Mouse (Mus musculus): Measurements from ENCODE around the gene Grip2. TPM values are rescaled to one million over a fixed set of nuclear protein-coding genes. Genes with fewer than 3 reads are reported as not detected.

Gene Grip2
- polyA plus RNA-seq, 1 experiment from 2014 or later = 0.21 TPM

- no peak overlapping the region for H3K9ac ChIP-seq (ENCODE audit: low read depth, low read length)
- no peak overlapping the region for H3K27ac ChIP-seq (ENCODE audit: low read depth, low read length)
- WGBS = 71% methylated on average over 5 of the region's 5 CpGs
- H3K4me3 ChIP-seq (ENCODE audit: low read depth, low read length) = no peak overlapping the region
- H3K4me2 ChIP-seq = no peak overlapping the region
- H3K4me1 ChIP-seq (replicated peaks; ENCODE audit: control insufficient read depth, insufficient read depth, low read length) = no peaks in the 10 kb centered on the region
- peaks cover 25% of the 10 kb centered on the region; the same call in 1 of the 2 replicates for H3K36me3 ChIP-seq (ENCODE audit: control insufficient read depth, insufficient read depth, low read length)
- no peak for ATAC-seq (replicated peaks; ENCODE audit: low FRiP score)
- H3K27me3 ChIP-seq (replicated peaks; ENCODE audit: control insufficient read depth, insufficient read depth, low read length) = no peaks in the 10 kb centered on the region
- H3K9me3 ChIP-seq (ENCODE audit: control insufficient read depth, low read length) = no peaks in the 10 kb centered on the region
- no peak for DNase-seq (ENCODE audit: low spot score)
These were observed 90.6 kb downstream of the Grip2 start for GRCm38 (mm10) chr6:91736471-91736870.

GRCm38 (mm10) chr6:91732138-91732537 is 94.9 kb downstream of the Grip2 start:
- Histone ChIP-seq H3K4me2 (no peak overlapping the region), H3K27me3 (replicated peaks; ENCODE audit: control insufficient read depth, insufficient read depth, low read length) (no peaks in the 10 kb centered on the region), H3K9ac (ENCODE audit: low read depth, low read length) (no peak overlapping the region), H3K4me3 (ENCODE audit: low read depth, low read length) (no peak overlapping the region), H3K36me3 (ENCODE audit: control insufficient read depth, insufficient read depth, low read length) (peaks cover 20% of the 10 kb centered on the region; the same call in 1 of the 2 replicates), H3K27ac (ENCODE audit: low read depth, low read length) (no peak overlapping the region), H3K4me1 (replicated peaks; ENCODE audit: control insufficient read depth, insufficient read depth, low read length) (no peaks in the 10 kb centered on the region), H3K9me3 (ENCODE audit: control insufficient read depth, low read length) (no peaks in the 10 kb centered on the region)
- ATAC-seq (replicated peaks; ENCODE audit: low FRiP score) = no peak
- 97% methylated on average over 11 of the region's 11 CpGs for WGBS
- DNase-seq (ENCODE audit: low spot score) = no peak

GRCm38 (mm10) chr6:91729677-91730127 is 97.3 kb downstream of the Grip2 start:
- no peak overlapping the region for H3K4me2 ChIP-seq
- H3K9ac ChIP-seq (ENCODE audit: low read depth, low read length) = no peak overlapping the region
- H3K4me1 ChIP-seq (replicated peaks; ENCODE audit: control insufficient read depth, insufficient read depth, low read length) = no peaks in the 10 kb centered on the region
- H3K9me3 ChIP-seq (ENCODE audit: control insufficient read depth, low read length) = no peaks in the 10 kb centered on the region
- H3K27me3 ChIP-seq (replicated peaks; ENCODE audit: control insufficient read depth, insufficient read depth, low read length) = no peaks in the 10 kb centered on the region
- 71% methylated on average over 12 of the region's 12 CpGs for WGBS
- ATAC-seq (replicated peaks; ENCODE audit: low FRiP score) (no peak), DNase-seq (ENCODE audit: low spot score) (no peak)
- H3K36me3 ChIP-seq (ENCODE audit: control insufficient read depth, insufficient read depth, low read length) = peaks cover 14% of the 10 kb centered on the region; the same call in 1 of the 2 replicates
- no peak overlapping the region for H3K27ac ChIP-seq (ENCODE audit: low read depth, low read length)
- no peak overlapping the region for H3K4me3 ChIP-seq (ENCODE audit: low read depth, low read length)

- H3K4me3 ChIP-seq (ENCODE audit: low read depth, low read length) = no peak overlapping the region
- no peaks in the 10 kb centered on the region for H3K4me1 ChIP-seq (replicated peaks; ENCODE audit: control insufficient read depth, insufficient read depth, low read length)
- WGBS = 68% methylated on average over 6 of the region's 6 CpGs
- DNase-seq (ENCODE audit: low spot score) (no peak), ATAC-seq (replicated peaks; ENCODE audit: low FRiP score) (0 out of 2 replicates have a peak, but pooled peaks have one; percentile 18)
- no peak overlapping the region for H3K4me2 ChIP-seq
- H3K9ac ChIP-seq (ENCODE audit: low read depth, low read length) = no peak overlapping the region
- peaks cover 20% of the 10 kb centered on the region for H3K36me3 ChIP-seq (ENCODE audit: control insufficient read depth, insufficient read depth, low read length)
- no peak overlapping the region for H3K27ac ChIP-seq (ENCODE audit: low read depth, low read length)
- no peaks in the 10 kb centered on the region for H3K27me3 ChIP-seq (replicated peaks; ENCODE audit: control insufficient read depth, insufficient read depth, low read length)
- H3K9me3 ChIP-seq (ENCODE audit: control insufficient read depth, low read length) = no peaks in the 10 kb centered on the region
These were observed 98.0 kb downstream of the Grip2 start for GRCm38 (mm10) chr6:91728939-91729619.

GRCm38 (mm10) chr6:91727361-91727760 is 99.7 kb downstream of the Grip2 start:
- 90% methylated on average over 1 of the region's 1 CpGs for WGBS
- no peak overlapping the region for H3K4me2 ChIP-seq
- H3K4me3 ChIP-seq (ENCODE audit: low read depth, low read length) = no peak overlapping the region
- no peak overlapping the region for H3K27ac ChIP-seq (ENCODE audit: low read depth, low read length)
- H3K4me1 ChIP-seq (replicated peaks; ENCODE audit: control insufficient read depth, insufficient read depth, low read length) = no peaks in the 10 kb centered on the region
- peaks cover 29% of the 10 kb centered on the region for H3K36me3 ChIP-seq (ENCODE audit: control insufficient read depth, insufficient read depth, low read length)
- ATAC-seq (replicated peaks; ENCODE audit: low FRiP score) (no peak), DNase-seq (ENCODE audit: low spot score) (no peak)
- H3K9ac ChIP-seq (ENCODE audit: low read depth, low read length) = no peak overlapping the region
- no peaks in the 10 kb centered on the region for H3K9me3 ChIP-seq (ENCODE audit: control insufficient read depth, low read length)
- no peaks in the 10 kb centered on the region for H3K27me3 ChIP-seq (replicated peaks; ENCODE audit: control insufficient read depth, insufficient read depth, low read length)

- no peak overlapping the region for H3K4me2 ChIP-seq
- no peak overlapping the region for H3K4me3 ChIP-seq (ENCODE audit: low read depth, low read length)
- H3K27me3 ChIP-seq (replicated peaks; ENCODE audit: control insufficient read depth, insufficient read depth, low read length) = no peaks in the 10 kb centered on the region
- H3K36me3 ChIP-seq (ENCODE audit: control insufficient read depth, insufficient read depth, low read length) = peaks cover 17% of the 10 kb centered on the region
- WGBS = 50% methylated on average over 12 of the region's 12 CpGs
- ATAC-seq (replicated peaks; ENCODE audit: low FRiP score) (no peak), DNase-seq (ENCODE audit: low spot score) (no peak)
- H3K9ac ChIP-seq (ENCODE audit: low read depth, low read length) = no peak overlapping the region
- H3K27ac ChIP-seq (ENCODE audit: low read depth, low read length) = no peak overlapping the region
- H3K4me1 ChIP-seq (replicated peaks; ENCODE audit: control insufficient read depth, insufficient read depth, low read length) = peaks cover 26% of the 10 kb centered on the region
- no peaks in the 10 kb centered on the region for H3K9me3 ChIP-seq (ENCODE audit: control insufficient read depth, low read length)
These were observed 105.8 kb downstream of the Grip2 start for GRCm38 (mm10) chr6:91721215-91721701.

GRCm38 (mm10) chr6:91720588-91721214 is 106.3 kb downstream of the Grip2 start:
- Histone ChIP-seq H3K4me2 (no peak overlapping the region), H3K9me3 (ENCODE audit: control insufficient read depth, low read length) (no peaks in the 10 kb centered on the region), H3K27ac (ENCODE audit: low read depth, low read length) (no peak overlapping the region), H3K9ac (ENCODE audit: low read depth, low read length) (no peak overlapping the region), H3K36me3 (ENCODE audit: control insufficient read depth, insufficient read depth, low read length) (peaks cover 15% of the 10 kb centered on the region), H3K4me3 (ENCODE audit: low read depth, low read length) (no peak overlapping the region), H3K4me1 (replicated peaks; ENCODE audit: control insufficient read depth, insufficient read depth, low read length) (peaks cover 26% of the 10 kb centered on the region), H3K27me3 (replicated peaks; ENCODE audit: control insufficient read depth, insufficient read depth, low read length) (no peaks in the 10 kb centered on the region)
- ATAC-seq (replicated peaks; ENCODE audit: low FRiP score) (0 out of 2 replicates have a peak, but pooled peaks have one; percentile 24), DNase-seq (ENCODE audit: low spot score) (no peak)
- 72% methylated on average over 4 of the region's 4 CpGs for WGBS

- H3K9me3 ChIP-seq (ENCODE audit: control insufficient read depth, low read length) = no peaks in the 10 kb centered on the region
- peaks cover 15% of the 10 kb centered on the region for H3K36me3 ChIP-seq (ENCODE audit: control insufficient read depth, insufficient read depth, low read length)
- no peak overlapping the region for H3K4me2 ChIP-seq
- DNase-seq (ENCODE audit: low spot score) (no peak), ATAC-seq (replicated peaks; ENCODE audit: low FRiP score) (no peak)
- no peak overlapping the region for H3K9ac ChIP-seq (ENCODE audit: low read depth, low read length)
- no peak overlapping the region for H3K4me3 ChIP-seq (ENCODE audit: low read depth, low read length)
- peaks cover 26% of the 10 kb centered on the region for H3K4me1 ChIP-seq (replicated peaks; ENCODE audit: control insufficient read depth, insufficient read depth, low read length)
- H3K27me3 ChIP-seq (replicated peaks; ENCODE audit: control insufficient read depth, insufficient read depth, low read length) = no peaks in the 10 kb centered on the region
- H3K27ac ChIP-seq (ENCODE audit: low read depth, low read length) = no peak overlapping the region; the same call in 1 of the 2 replicates
- 65% methylated on average over 9 of the region's 9 CpGs for WGBS
These were observed 107.1 kb downstream of the Grip2 start for GRCm38 (mm10) chr6:91719865-91720533.

All from liver, embryonic 11.5 days (tissue).